Mouse (Mus musculus) T-helper 2 cell (primary cell): ENCODE data around the gene Baiap2.

Experiments used
- in situ Hi-C: fragments of 300-600 bp; cut with MboI, MseI; formaldehyde crosslinking; loops from one replicate; pipeline ENCODE4 v1.15.1; 2025; ENCODE audit warnings: high pct_unique_total_duplicates

Baiap2 gene

DNA sequence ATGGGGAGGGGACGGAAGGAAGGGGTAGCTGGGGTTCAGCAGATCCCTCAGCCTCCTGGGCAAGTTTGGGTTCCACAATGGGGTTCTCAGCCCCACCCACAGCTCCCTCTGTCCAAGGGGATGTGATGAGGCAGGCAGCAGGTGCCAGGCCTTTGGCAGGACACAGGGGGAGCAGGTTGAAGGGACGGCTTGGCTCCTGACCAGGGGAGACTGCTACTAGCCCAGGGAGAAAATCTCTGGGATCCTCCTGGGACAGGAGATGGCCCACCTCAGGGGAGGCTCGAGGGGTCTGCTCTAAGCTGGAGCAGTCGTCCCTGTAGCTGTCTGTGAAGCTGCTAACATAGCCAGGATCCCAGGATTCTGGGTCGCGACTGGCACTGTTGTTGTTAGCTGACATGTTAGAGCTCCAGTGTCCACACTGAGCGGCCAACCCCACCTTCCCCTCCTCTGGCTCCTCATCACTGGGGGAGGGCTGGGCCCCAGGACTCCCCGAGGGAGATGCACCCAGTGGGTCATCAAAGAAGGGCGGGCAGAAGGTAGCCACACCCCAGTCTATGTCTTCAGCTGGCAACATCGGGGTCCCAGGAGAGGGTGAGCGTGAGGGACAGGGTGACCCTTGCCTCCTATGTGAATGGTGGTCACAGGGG lies 68.7 kb downstream of the Baiap2 start:
- in situ Hi-C loops: no loop called here

DNA sequence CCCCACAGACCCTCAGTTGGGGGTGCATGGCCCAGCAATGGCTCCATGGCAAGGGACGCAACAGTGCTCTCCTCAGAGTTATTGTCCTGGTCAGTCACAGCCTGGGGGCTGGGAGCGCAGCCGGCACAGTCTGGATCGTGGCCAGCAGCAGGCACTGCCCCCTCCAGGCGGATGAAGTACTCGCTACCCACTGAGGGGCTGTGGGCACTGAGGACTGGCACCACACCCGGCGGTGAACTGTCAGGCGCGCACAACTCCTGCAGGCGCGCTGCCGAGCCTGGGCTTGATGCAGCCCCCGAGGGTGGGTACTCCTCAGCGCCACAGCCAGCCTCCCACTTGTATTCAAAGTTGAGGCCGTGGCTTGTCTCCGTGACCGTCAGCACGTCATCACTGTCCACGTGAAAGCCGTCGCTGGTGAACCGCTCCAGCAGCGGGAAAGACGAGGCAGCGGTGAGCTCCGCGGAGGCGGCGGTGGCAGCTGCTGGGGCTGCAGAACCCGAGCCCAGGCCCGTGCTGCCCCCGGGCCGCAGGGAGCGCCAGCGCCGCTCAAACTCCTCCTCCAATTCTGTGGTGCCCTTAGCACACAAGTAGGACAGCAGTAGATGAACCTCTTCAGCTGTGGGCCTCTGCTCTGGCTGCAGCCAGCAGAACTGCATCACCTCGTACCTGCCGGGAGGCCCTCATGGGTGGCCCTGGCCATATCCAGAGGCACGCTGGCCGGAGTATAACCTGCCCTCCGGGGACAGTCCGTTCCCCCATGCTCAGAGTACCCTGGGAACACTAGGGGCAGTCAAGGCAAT lies 69.4 kb downstream of the Baiap2 start:
- in situ Hi-C loops: no loop called here

DNA sequence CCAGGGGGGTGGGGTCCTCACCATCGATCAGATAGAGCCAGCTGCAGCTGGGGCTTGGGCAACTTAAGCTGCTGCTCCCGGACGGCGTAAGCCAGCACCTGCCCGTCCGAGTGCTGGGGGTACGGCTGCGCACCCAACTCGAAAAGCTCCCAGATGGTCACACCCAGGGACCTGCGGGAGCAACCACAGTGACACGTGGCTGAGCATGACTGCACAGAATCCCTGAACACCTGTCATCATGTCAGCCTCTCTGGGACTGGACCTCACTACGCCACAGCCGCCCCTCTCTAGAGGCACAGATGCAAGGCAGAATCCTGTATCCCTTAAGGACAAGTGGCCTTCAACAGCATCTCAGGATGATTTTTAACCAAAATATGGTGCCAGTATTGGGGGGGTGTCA lies 70.1 kb downstream of the Baiap2 start:
- in situ Hi-C loops: no loop called here

DNA sequence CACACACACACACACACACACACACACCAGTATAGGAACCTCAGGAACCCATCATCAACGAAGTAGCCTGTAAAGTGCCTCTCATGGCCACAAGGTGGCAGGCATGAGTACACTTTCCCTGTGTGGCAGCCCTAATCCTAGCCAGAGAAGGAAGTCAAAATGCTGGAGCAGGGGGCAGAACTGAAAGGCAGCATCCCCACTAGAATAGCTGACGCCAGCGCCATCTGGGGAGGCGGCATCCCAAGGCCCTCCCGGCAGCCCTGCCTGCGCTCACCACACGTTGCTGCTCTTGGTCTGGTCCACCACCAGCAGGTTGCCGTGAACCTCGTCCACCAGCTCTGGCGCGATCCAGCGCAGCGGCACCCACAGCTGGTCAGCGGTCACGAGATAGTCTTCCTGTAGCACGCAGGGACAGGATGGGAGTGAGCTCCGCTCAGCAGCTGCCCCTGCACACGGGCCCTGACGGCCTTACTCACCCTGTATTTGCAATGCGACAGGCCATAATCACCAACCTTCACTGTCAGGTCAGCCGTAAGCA lies 70.7 kb downstream of the Baiap2 start:
- in situ Hi-C loops: no loop called here

DNA sequence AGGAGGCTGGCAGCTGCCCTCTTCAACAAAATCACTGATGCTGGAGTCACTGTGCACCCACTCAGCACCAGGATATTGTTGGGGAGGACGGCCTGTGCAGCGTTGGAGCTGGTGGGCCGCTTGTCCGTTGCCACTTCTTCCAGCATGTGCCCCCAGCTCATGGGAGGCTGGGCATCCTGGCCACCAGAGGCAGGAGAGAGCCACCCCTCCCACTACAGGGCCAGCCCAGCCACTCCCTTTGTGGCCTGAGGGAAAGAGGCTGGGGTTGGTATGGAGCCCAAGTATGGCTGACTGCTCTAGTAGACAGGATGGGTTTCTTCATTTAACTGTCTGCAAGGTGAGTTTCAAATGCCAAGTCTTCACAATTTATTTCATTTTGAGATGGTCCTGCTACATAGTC lies 72.2 kb downstream of the Baiap2 start:
- in situ Hi-C loops: no loop called here

DNA sequence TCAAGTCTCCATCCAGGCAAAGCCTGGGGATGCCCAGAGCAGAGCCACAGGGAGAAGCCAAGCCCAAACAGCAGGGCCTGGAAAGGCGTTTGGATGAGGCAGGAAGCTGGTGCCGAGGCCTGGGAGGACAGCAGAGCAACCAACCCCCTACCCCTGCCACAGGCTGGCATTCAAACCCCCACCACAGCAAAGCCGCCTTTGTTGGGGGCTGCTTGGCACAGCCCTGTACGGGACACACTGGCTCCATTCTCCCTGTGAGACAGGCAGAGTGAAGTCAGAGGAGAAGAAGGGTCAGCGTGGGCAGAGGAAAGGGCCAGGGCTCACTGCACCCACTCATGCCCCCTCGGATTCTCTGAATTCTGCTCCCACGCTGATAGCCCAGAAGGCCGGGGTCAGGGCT lies 74.4 kb downstream of the Baiap2 start:
- in situ Hi-C loops: no loop called here

DNA sequence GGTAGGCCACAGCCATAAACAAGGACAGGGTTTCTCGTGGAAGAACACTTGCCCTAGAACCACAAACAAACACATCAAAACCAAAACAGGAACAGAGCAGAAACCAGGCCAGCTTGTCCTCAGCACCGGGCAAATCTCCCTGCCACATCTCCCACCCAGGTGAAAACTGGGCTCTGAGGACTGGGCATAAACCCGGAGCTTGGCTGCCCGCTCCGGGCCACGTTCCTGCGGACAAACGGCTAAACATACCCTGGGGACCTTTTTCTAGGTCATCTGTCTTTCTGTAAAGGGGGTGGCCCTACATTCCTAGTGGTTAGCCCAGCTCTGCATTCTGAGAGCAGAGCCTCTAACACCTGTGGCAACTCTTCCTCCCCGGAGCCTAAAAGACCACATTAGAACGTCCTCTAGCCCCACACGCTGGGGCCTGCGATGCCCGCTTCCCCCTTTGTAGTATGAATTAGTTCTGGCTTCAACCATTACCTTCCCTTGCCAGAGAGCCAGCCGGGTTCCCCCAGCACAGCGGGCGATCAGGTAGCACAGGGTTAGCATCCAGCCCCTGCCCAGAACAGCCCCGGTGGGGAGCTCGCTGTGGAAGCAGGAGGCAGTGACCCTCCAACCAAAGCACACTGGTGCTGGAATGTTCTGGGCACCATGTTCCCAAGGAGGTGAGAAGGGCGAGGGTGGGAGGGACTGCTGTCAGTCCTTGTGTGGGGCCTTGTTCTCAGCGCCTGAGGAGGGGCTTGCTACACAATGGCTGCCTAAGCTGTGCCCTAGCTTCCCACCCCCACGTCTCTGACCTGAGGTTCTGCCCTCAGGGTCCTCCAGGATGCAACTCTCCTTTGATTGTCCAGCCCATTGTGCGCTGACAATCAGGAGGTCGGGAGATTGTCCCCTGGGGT lies 77.2 kb downstream of the Baiap2 start:
- in situ Hi-C loops: no loop called here

DNA sequence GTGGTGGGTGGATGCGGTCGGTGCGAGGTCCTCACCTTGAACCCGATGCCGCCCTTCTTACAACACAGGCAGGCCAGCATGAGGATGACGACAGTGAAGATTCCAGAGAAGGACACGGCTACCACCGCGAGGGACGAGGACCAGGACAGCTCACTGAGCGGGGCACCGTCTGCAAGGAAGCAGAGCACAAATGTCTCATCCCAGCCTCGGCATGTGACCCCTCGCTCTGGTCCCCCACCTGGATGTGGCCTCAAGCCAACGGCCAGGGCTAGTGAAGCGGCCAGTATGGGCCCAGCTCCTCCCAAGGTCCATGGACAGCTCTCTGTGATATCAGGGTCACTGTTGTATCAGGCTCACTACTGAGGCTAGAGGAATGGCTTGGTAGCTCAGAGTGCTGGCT lies 78.8 kb downstream of the Baiap2 start:
- in situ Hi-C loops: no loop called here

DNA sequence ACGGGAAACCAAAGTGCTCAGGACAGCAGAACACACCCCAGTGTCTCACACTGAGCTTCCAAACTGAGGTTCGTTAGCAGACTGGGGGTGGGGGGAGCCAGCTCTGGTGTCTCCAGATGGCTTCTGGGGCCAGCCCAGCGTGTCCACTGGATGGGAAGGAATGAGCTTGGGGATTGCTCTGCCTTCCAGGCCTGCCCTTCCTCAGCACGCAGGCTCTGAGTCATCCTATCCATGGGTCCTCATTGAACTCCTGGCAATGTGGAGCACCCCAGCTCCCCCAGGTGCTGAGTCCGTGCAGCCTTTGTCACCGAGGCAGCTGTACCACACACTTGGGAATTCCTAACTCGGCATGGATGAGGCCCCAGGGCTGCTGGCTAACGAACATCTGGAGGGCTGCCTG lies 79.7 kb downstream of the Baiap2 start:
- in situ Hi-C loops: no loop called here

DNA sequence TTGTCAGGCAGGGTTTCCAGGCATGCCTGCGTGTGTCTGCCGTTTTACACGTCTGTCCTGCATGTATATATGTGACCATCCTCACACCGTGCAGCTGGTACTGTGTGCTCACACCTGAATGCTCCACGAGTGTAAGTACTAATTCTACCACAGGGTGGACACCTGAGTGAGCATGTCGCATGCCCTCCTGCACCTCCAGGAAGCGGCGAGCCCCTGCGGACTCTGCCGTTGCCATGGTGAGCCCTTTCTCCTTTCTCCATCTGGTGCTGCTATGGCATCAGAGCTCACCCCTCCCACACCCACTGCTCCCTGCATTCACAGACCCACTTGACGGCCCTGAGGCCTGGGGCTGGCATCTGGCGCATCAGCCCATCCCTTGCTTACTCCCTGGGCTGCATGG lies 80.3 kb downstream of the Baiap2 start:
- in situ Hi-C loops: no loop called here

DNA sequence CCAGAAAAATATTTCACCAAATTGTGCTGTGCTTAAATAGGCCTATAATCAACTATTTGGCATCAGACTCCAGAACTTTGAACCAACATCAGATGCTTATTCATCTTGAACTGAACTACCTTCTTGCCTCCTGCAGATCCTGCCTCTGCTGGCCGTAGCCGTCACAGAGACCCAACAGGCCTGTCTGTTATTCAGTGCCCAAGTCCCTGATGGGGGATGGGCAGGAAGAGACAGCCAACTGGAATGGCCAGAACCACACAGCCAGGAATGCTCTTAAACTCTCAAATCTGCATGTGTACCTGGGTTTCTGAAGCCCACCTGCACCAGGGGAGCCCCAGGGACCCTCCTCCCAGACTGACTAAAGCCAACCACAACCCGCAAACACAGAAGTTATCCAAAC lies 84.4 kb downstream of the Baiap2 start:
- in situ Hi-C loops: no loop called here

DNA sequence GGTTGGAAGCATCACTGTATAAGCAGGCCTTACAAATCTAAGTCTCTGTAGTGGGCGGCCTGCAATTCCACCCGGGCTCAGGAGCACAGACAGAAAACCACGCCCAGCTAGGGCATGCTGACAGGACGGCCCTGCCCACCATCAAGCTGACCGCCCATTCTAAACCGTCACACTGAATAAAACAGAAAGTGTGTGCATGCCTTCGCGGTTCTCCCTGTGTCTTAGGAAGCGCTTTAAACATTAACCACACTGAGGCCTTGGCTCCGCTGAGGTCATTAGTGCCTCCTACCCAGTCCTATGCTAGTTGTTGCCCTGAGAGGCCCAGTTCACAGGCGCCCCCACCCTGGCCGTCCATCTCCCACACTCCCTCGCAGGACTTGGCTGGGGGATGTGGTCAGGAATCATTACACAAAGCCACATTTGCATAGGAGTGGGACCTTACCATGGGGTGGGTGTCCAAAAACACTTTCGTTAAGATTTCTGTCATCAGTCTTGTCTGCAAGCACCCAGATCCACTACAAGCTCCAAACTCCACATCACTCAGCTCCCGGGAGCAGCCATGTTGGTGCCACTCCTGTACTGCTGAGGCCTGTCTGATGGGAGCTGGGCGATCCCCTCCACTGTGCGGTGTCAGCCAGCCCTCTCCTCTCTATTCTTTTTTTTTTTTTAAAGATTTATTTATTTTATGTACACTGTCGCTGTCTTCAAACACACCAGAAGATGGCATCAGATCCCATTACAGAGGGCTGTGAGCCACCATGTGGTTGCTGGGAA lies 85.9 kb downstream of the Baiap2 start:
- in situ Hi-C loops: no loop called here

DNA sequence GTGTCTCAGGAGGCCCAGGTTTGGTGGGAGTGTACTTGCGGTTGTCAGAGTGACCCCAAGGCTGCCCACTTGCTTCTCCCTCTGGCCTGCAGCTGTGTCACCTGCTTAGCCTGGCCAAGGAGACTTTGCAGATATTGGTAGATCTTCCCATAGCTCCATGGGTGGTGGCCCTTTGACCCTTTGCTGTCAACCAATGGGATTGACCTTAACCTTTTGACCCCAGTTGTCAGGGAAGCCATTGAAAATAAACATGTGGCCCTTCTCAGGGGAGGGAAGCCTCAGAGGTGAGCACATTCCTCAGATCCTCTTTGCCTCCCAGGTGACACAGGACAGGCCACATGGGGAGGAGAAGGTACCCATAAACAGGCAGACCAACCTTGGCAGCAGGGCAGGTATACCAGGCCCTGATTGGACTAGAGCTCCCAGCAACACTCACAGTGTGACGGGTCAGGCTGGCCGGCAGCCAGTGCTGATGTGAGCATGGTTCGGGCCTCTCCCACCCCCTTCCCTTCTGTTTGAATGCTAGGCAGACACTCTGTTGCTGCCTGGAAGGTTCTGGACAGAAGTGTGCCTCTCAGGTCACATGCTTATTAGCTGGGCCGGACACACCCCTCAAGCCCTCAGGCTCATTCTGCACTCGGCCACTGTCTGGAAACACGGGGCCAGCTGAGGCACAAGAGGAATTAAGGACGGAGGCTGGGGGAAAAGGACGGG lies 87.0 kb downstream of the Baiap2 start:
- in situ Hi-C loops: no loop called here

DNA sequence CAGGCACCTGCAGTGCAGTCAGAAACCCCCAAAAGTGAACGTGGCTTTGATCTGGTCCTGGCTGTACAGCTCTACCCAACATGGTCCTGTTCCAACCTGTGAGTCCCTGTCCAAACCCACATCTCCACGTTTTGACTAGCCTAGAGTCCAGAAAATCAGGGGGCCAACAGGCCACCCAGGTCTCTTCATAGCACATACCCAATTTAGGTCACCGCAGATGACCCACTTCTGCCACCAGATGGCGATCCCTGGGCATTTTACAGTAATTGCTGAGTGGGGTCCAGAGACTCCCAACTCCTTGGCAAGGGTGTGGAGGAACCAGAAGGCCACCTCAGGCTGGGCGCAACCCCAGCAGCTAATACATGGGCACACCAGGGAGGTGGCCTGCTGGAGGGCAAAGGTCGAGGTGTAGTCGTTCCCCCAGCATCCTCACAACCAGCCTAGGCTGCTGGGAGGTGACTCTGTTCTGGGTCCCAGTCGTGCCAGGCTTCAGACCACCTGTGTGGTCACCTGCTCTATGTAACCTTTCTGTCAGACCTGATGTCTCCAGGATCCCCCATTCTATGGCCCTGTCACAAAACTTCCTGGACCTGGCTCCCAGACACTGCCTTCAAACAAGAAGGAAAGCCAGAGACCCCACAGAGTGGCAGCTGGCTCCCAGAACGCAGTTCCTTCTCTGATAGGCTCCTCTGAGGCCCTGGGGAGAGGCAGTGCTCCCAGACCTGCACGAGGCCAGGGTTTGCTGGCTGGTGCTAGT lies 87.8 kb downstream of the Baiap2 start:
- in situ Hi-C loops: no loop called here

DNA sequence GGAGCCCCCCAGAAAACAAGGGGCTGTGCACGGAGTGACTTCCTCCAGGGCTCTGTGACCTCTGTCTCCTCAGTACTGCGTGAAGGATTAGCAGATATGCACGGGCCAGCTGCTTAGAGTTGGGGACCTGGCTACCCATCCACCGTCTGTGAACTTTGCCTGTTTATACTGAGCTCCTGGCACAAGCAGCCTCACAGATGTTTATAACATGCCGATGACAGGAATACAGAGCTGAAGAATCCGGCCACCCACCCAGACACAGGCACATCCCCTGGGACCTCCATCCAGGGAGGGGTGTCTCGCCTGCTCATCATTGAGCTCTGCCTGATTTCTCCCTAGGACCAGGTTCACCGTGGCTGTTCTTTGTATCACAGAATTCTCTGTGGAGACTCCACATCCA lies 89.5 kb downstream of the Baiap2 start:
- in situ Hi-C loops: no loop called here

DNA sequence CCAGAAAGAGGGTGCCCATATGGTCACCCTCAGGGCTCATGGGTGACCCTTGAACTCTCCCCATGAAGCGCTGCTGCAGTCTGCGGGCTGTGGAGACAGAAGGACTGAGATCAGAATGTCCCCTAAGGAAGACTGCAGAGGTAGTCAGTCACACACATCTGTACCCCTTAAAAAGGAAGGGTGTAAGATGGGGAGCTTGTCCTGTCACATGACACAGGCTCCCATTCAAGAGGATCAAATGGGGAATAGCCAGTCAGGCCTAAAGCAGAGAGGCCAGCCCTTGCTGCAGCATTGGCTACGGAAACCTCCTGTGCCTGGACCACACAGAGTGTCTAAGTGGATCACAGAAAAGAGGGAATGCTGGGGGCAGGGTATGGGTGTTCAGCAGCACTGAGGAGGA lies 90.9 kb downstream of the Baiap2 start:
- in situ Hi-C loops: no loop called here

DNA sequence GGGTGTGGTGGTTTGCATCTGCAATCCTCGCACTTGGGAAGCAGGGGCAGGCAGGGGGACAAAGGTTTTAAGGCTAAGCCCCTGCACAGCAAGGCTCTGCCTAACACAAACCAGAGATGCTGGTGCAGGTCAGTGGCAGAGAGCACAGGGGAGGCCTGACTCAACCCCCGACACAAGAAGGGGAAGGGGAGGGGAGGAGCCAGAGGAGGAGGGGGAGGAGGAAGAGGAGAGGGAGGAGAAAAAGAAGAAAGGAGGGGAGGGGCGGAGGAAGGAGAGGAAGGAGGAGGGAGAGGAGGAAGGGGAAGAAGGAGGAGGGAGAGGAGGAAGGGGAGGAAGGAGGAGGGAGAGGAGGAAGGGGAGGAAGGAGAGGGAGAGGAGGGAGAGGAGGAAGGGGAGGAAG lies 91.7 kb downstream of the Baiap2 start:
- in situ Hi-C loops: no loop called here

DNA sequence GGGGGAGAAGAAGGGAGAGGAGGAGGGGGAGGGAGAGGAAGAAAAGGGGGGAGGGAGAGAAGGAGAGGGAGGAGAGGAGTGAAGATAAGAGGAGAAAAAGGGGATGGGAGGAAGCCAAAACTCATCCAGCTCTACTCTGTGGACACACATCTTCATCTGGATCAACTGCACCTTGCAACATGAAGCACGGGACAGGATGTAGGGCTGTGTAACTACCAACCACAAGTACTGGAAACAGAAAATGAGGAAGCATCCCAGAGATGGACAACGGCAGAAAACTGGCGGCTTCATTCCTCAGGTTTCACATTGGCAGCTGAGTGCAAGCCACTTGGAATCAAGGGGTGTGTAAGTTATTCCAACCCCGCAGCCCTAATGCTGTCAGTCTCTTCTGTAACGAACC lies 92.2 kb downstream of the Baiap2 start:
- in situ Hi-C loops: no loop called here

DNA sequence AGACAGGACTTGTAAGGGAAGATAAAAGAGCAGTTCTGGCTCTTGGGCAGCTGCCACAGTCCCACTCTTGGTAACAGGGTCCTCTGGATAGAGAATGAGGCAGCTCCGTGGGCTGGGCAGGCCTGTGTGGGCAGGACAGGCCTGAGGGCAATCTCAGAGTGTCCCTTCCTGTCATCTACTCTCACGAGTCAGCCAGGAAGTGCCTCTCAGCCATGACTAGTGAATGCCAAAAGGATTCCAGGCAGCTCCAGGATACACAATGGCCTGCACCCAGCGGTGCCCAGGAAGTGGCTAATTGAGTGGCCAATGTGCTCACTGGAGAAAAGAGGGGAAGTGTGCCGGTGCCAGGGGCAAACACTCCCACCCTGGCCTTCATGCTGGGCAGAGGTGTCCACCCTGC lies 97.0 kb downstream of the Baiap2 start:
- in situ Hi-C loops: no loop called here

DNA sequence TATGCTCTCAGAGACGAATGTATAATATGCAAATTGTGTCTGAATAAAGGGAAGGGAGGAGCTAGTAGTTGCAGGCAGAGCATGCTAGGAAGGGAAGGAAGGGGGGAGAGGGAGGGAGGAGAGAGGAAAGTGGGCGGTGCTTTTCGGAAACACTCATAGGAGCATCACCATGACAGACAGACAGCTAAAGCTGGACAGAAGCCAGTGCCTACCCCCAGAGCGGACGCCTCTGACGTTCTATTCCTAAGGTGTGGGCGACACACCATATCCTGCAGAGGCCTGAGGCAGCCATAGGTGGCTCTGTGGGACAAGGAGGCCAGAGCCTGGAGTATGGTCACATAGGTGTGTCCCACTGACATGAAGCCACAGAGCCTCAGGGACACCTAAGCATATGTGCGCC lies 97.9 kb downstream of the Baiap2 start:
- in situ Hi-C loops: no loop called here
